Mouse (Mus musculus) hindbrain, embryonic 12.5 days (tissue): ENCODE measurements around the gene Siglec1. TPM values are rescaled to one million over a fixed set of nuclear protein-coding genes. Genes with fewer than 3 reads are reported as not detected.
"Not testable (repeated sequence)": the region's sequence is repeated elsewhere in the genome, so short reads cannot be mapped to it uniquely, and the experiment has no call there.

Experiments
- ATAC-seq: fragments of 200-750 bp; cut with Nextera tagmentation; 2 replicates; pipeline ENCODE4 v1.8.0; 2017; ENCODE audit warnings: moderate TSS enrichment; ENCODE audit not compliant: low FRiP score
- H3K27ac ChIP-seq: fragments of 300-500 bp; sonication (generic); 2 replicates; pipeline ENCODE4 v1.5.1; 2016; ENCODE audit warnings: mild to moderate bottlenecking
- H3K27me3 ChIP-seq: fragments of 300-500 bp; sonication (generic); 2 replicates; pipeline ENCODE4 v1.6.1; 2016; ENCODE audit warnings: mild to moderate bottlenecking
- H3K36me3 ChIP-seq: fragments of 300-500 bp; sonication (generic); 2 replicates; pipeline ENCODE4 v1.6.1; 2016; ENCODE audit warnings: mild to moderate bottlenecking
- H3K4me1 ChIP-seq: fragments of 300-500 bp; sonication (generic); 2 replicates; pipeline ENCODE4 v1.6.1; 2016
- H3K4me2 ChIP-seq: fragments of 300-500 bp; sonication (generic); replicated peaks from 2 replicates; pipeline ENCODE4 v1.6.1; 2016; ENCODE audit warnings: mild to moderate bottlenecking
- H3K4me3 ChIP-seq: fragments of 300-500 bp; sonication (generic); 2 replicates; pipeline ENCODE4 v1.5.1; 2016; ENCODE audit warnings: mild to moderate bottlenecking
- H3K9ac ChIP-seq: fragments of 300-500 bp; sonication (generic); 2 replicates; pipeline ENCODE4 v1.6.1; 2016; ENCODE audit warnings: mild to moderate bottlenecking, moderate library complexity
- H3K9me3 ChIP-seq: fragments of 300-500 bp; sonication (generic); replicated peaks from 2 replicates; pipeline ENCODE4 v1.6.1; 2016; ENCODE audit warnings: mild to moderate bottlenecking
- WGBS: fragments of 180-500 bp; shearing (Covaris S2); methylation state at CpG from one replicate; pipeline ENCODE4 v1.1.7; 2016; 5-methylcytosine and 5-hydroxymethylcytosine counted together
- polyA plus RNA-seq: library from polyadenylated mRNA; unstranded; fragments of >200 nt; fragmentation: Nextera tagmentation; extraction: Ambion mirVana; gene quantifications from 2 replicates; pipeline ENCODE4 v1.2.1, GENCODE M21; 2016

Siglec1 gene
- polyA plus RNA-seq, 1 experiment from 2014 or later = 0.08 TPM

- H3K9me3 ChIP-seq = no peaks in the 10 kb centered on the region
- peak within 1 kb of the TSS; percentile 93 for H3K4me2 ChIP-seq
- H3K4me3 ChIP-seq = 0 out of 2 replicates have a peak within 1 kb of the TSS, but pooled peaks have one; percentile 59
- no peaks in the 10 kb centered on the region for H3K36me3 ChIP-seq
- H3K4me1 ChIP-seq = peaks cover 14% of the 10 kb centered on the region
- H3K9ac ChIP-seq = peak within 1 kb of the TSS; percentile 78; the same call in 1 of the 2 replicates
- ATAC-seq = no peak
- WGBS = 60% methylated on average over 2 of the region's 2 CpGs
- H3K27ac ChIP-seq = no peak within 1 kb of the TSS
- peaks cover 48% of the 10 kb centered on the region for H3K27me3 ChIP-seq
These were observed 43.6 kb downstream of the Siglec1 start, which contains the start of gene Gfra4 for GRCm38 (mm10) chr2:131042988-131043387. Gene Gfra4 (minus strand): TSS chr2:131043088.

- Histone ChIP-seq H3K9me3 (no peaks in the 10 kb centered on the region), H3K27me3 (peaks cover 48% of the 10 kb centered on the region), H3K9ac (peak overlapping the region; percentile 78), H3K4me2 (peak overlapping the region; percentile 93), H3K36me3 (no peaks in the 10 kb centered on the region), H3K27ac (peak overlapping the region; percentile 44; the same call in 1 of the 2 replicates), H3K4me3 (peak overlapping the region; percentile 59), H3K4me1 (peaks cover 14% of the 10 kb centered on the region)
- peak; percentile 74 for ATAC-seq
- 3% methylated on average over 112 of the region's 115 CpGs for WGBS
These were observed 45.4 kb downstream of the Siglec1 start for GRCm38 (mm10) chr2:131040854-131041825.

GRCm38 (mm10) chr2:131038675-131039074, 47.9 kb downstream of the Siglec1 start:
- WGBS = 88% methylated on average over 5 of the region's 5 CpGs
- H3K4me3 ChIP-seq = no peak overlapping the region
- H3K9me3 ChIP-seq = 0 out of 2 replicates have a peak, but pooled peaks cover 4% of the 10 kb centered on the region
- H3K27me3 ChIP-seq = peaks cover 48% of the 10 kb centered on the region
- peaks cover 12% of the 10 kb centered on the region for H3K4me1 ChIP-seq
- no peak overlapping the region for H3K9ac ChIP-seq
- H3K27ac ChIP-seq = no peak overlapping the region
- ATAC-seq = no peak
- no peak overlapping the region for H3K4me2 ChIP-seq
- no peaks in the 10 kb centered on the region for H3K36me3 ChIP-seq

GRCm38 (mm10) chr2:131038197-131038596, 48.4 kb downstream of the Siglec1 start:
- Histone ChIP-seq H3K4me3 (no peak overlapping the region), H3K9me3 (0 out of 2 replicates have a peak, but pooled peaks cover 4% of the 10 kb centered on the region), H3K9ac (no peak overlapping the region), H3K4me2 (no peak overlapping the region), H3K27ac (no peak overlapping the region), H3K27me3 (peaks cover 46% of the 10 kb centered on the region), H3K4me1 (peaks cover 12% of the 10 kb centered on the region), H3K36me3 (no peaks in the 10 kb centered on the region)
- no peak for ATAC-seq
- 91% methylated on average over 6 of the region's 6 CpGs for WGBS

- WGBS = 67% methylated on average over 17 of the region's 17 CpGs
- Histone ChIP-seq H3K9me3 (0 out of 2 replicates have a peak, but pooled peaks cover 4% of the 10 kb centered on the region), H3K27me3 (peaks cover 38% of the 10 kb centered on the region), H3K4me2 (no peak overlapping the region), H3K9ac (no peak overlapping the region), H3K4me3 (no peak overlapping the region), H3K4me1 (peaks cover 12% of the 10 kb centered on the region), H3K36me3 (no peaks in the 10 kb centered on the region), H3K27ac (no peak overlapping the region)
- no peak for ATAC-seq
These were observed 49.2 kb downstream of the Siglec1 start for GRCm38 (mm10) chr2:131037226-131037990.

GRCm38 (mm10) chr2:131036757-131037156, 49.8 kb downstream of the Siglec1 start:
- Histone ChIP-seq H3K36me3 (no peaks in the 10 kb centered on the region), H3K27me3 (peaks cover 32% of the 10 kb centered on the region), H3K4me2 (no peak overlapping the region), H3K4me1 (peaks cover 12% of the 10 kb centered on the region), H3K27ac (no peak overlapping the region), H3K4me3 (no peak overlapping the region), H3K9ac (no peak overlapping the region), H3K9me3 (0 out of 2 replicates have a peak, but pooled peaks cover 4% of the 10 kb centered on the region)
- no peak for ATAC-seq

- H3K4me3 ChIP-seq = no peak overlapping the region
- H3K27me3 ChIP-seq = peaks cover 28% of the 10 kb centered on the region
- no peak overlapping the region for H3K9ac ChIP-seq
- no peak overlapping the region for H3K4me2 ChIP-seq
- 0 out of 2 replicates have a peak, but pooled peaks cover 4% of the 10 kb centered on the region for H3K9me3 ChIP-seq
- no peak overlapping the region for H3K27ac ChIP-seq
- peaks cover 9% of the 10 kb centered on the region for H3K4me1 ChIP-seq
- H3K36me3 ChIP-seq = no peaks in the 10 kb centered on the region
- ATAC-seq = no peak
- 95% methylated on average over 2 of the region's 2 CpGs for WGBS
These were observed 50.2 kb downstream of the Siglec1 start for GRCm38 (mm10) chr2:131036343-131036742.

- H3K4me1 ChIP-seq, H3K9me3 ChIP-seq, H3K27me3 ChIP-seq, H3K9ac ChIP-seq, H3K4me3 ChIP-seq, H3K27ac ChIP-seq, H3K4me2 ChIP-seq, ATAC-seq: not testable (repeated sequence)
- peaks cover 14% of the 10 kb centered on the region for H3K36me3 ChIP-seq
- WGBS = 67% methylated on average over 1 of the region's 1 CpGs
These were observed 55.2 kb downstream of the Siglec1 start for GRCm38 (mm10) chr2:131031406-131031805.

- H3K4me2 ChIP-seq = no peak overlapping the region
- 89% methylated on average over 1 of the region's 1 CpGs for WGBS
- H3K27me3 ChIP-seq = no peaks in the 10 kb centered on the region
- H3K9ac ChIP-seq = no peak overlapping the region
- H3K4me1 ChIP-seq = no peaks in the 10 kb centered on the region
- H3K4me3 ChIP-seq = no peak overlapping the region
- no peak overlapping the region for H3K27ac ChIP-seq
- peaks cover 18% of the 10 kb centered on the region for H3K36me3 ChIP-seq
- 0 out of 2 replicates have a peak, but pooled peaks cover 4% of the 10 kb centered on the region for H3K9me3 ChIP-seq
- ATAC-seq = no peak
These were observed 55.6 kb downstream of the Siglec1 start for GRCm38 (mm10) chr2:131030998-131031397.

- Histone ChIP-seq H3K4me1 (no peaks in the 10 kb centered on the region), H3K9me3 (0 out of 2 replicates have a peak, but pooled peaks cover 4% of the 10 kb centered on the region), H3K36me3 (peaks cover 22% of the 10 kb centered on the region), H3K27me3 (no peaks in the 10 kb centered on the region), H3K4me2 (no peak overlapping the region), H3K27ac (no peak overlapping the region), H3K9ac (no peak overlapping the region), H3K4me3 (no peak overlapping the region)
- WGBS = 98% methylated on average over 2 of the region's 2 CpGs
- ATAC-seq = no peak
These were observed 56.0 kb downstream of the Siglec1 start for GRCm38 (mm10) chr2:131030561-131030960.

- H3K4me1 ChIP-seq = no peaks in the 10 kb centered on the region
- H3K36me3 ChIP-seq = peaks cover 32% of the 10 kb centered on the region
- no peak overlapping the region for H3K4me3 ChIP-seq
- ATAC-seq = no peak
- H3K27ac ChIP-seq = 0 out of 2 replicates have a peak overlapping the region, but pooled peaks have one; percentile 2
- no peak overlapping the region for H3K9ac ChIP-seq
- H3K4me2 ChIP-seq = no peak overlapping the region
- no peaks in the 10 kb centered on the region for H3K27me3 ChIP-seq
- H3K9me3 ChIP-seq = 0 out of 2 replicates have a peak, but pooled peaks cover 4% of the 10 kb centered on the region
- 77% methylated on average over 9 of the region's 9 CpGs for WGBS
These were observed 57.3 kb downstream of the Siglec1 start for GRCm38 (mm10) chr2:131029065-131029935.
